Mouse (Mus musculus) ES-Bruce4 (cell line): Measurements from ENCODE around the gene Anks1.

ENCODE experiments used
- CTCF ChIP-seq: IDR thresholded peaks from one replicate; pipeline ENCODE4 v1.8.1; 2011; ENCODE audit warnings: low read depth, low read length
- POLR2A ChIP-seq: IDR thresholded peaks from one replicate; pipeline ENCODE4 v1.8.1; 2011; ENCODE audit warnings: low read length; ENCODE audit not compliant: insufficient read depth

- TF ChIP-seq POLR2A = no peak
- no peak for TF ChIP-seq CTCF
Measured at GRCm38 (mm10) chr17:28050210-28050609, 141.1 kb downstream of the Anks1 start.
